Mouse (Mus musculus) ES-E14 (cell line): ENCODE data around the gene Foxj2.

Experiments used
- HCFC1 ChIP-seq: IDR thresholded peaks from 2 replicates; pipeline ENCODE4 v1.6.1; 2012; ENCODE audit warnings: low read length, inconsistent platforms, borderline replicate concordance; ENCODE audit not compliant: insufficient read depth
- MAFK ChIP-seq: IDR thresholded peaks from 2 replicates; pipeline ENCODE4 v1.6.1; 2014; ENCODE audit warnings: mild to moderate bottlenecking, low read depth, low read length, inconsistent platforms; ENCODE audit not compliant: insufficient read depth
- ZNF384 ChIP-seq: IDR thresholded peaks from 2 replicates; pipeline ENCODE4 v1.6.1; 2012; ENCODE audit warnings: low read depth, low read length, inconsistent platforms

- TF ChIP-seq MAFK, result no peak
- no peak for TF ChIP-seq HCFC1
- no peak for TF ChIP-seq ZNF384
Measured at GRCm38 (mm10) chr6:122867914-122868313, 48.2 kb downstream of the Foxj2 start.
